Mouse (Mus musculus): ENCODE measurements around the gene Nog.

Nog gene

DNA sequence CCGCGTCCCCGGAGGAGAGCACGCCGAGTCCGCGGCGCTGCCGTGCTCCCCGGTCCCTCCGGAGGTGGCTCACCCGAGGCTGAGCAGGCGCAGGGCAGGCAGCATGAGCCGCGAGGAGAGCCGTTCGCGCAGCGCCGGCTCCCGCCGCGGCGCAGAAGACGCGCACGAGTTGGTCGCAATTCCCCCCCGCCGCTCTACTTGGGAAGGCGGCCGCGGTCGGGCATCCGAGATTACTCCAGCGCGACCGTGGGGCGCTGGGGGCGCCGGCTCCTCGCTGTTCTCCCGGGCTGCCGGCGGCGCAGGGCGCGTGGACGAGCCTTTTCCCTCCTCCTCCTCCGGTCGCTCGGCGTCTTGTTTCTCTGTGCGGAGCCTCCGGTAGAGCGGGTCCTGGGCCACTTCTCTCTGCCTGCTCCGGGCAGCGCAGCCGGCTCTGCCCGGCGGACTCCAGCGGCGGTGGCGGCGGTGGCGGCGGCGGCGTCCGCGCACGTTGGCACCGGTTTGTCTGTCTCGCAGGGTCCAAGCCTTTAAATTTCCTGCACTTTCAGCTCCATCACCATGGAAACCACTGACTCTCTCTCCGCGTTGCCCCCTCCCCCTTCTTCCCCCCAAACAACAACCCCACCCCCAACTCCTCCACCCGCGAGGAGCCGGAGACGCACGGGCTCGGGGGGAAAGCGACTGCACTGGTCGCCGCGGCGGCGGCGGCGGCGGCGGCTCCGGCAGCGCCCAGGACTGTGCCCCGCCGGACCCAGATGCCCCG is at the start of gene Nog:
Gene Nog, minus strand, starts transcription at position 277 of the 760 bp plus-strand sequence.
- peak; percentile 13 for DNase-seq (ENCODE audit: low read depth, low spot score)

DNA sequence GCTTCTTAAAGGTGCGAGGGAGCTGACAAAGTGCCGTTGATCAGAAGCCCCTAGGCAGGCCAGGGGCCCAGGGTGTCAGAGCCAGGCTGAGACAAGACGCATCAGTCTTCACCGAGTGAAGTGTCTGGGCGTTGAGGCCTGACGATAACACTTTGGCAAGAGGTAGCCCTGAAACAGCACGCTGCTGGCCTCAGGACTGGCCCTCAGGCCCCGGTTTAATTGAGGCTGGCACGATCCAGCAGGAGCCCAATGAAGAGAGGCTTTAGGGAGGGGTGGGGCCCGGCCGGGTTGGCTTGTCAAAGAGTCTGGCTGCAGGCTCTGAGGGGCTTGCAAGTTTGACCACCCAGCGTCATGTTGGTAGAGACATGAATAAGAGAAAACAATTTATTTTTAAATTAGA is 38.1 kb upstream of the Nog start:
- DNase-seq (ENCODE audit: low read depth, low spot score): no peak

DNA sequence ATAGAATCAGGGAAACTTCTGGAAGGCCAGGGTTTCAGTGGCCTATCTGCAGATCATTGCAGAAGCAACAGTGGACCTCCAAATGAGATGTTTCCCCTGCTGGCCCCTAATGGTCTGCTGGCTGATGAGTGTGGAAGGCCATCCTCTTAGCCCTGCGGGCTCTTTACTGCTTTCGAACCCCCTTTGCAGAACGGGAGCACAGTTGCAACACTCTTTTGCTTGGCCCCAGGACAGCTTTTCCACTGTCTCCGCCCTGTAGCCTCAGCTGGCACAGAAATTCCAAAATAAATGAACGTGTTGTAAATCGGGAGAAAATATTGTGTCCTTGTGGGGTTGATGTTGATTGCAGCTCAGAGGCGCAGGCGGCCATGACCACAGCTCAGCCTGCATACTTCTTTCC is 37.7 kb upstream of the Nog start:
- DNase-seq (ENCODE audit: low read depth, low spot score): no peak

DNA sequence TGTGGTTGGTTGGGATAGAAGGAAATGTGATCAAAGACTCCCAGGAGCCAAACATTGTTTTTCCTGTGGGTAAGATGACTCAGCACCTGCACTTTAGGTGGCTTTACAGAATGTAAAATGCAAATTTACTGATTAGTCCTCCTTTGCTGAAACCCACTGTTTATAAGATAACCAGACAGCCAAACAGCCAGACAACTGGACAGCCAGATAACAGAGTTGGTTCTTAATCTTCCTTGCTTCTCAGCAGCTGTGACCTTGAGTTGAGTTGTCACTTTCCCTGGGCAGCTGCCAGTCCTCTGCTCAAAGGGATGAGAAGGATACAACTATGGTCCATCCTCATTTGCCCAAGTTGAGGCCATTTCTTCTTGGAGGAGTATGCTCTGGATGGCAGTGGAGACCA is 35.8 kb upstream of the Nog start:
- DNase-seq (ENCODE audit: low read depth, low spot score): no peak

DNA sequence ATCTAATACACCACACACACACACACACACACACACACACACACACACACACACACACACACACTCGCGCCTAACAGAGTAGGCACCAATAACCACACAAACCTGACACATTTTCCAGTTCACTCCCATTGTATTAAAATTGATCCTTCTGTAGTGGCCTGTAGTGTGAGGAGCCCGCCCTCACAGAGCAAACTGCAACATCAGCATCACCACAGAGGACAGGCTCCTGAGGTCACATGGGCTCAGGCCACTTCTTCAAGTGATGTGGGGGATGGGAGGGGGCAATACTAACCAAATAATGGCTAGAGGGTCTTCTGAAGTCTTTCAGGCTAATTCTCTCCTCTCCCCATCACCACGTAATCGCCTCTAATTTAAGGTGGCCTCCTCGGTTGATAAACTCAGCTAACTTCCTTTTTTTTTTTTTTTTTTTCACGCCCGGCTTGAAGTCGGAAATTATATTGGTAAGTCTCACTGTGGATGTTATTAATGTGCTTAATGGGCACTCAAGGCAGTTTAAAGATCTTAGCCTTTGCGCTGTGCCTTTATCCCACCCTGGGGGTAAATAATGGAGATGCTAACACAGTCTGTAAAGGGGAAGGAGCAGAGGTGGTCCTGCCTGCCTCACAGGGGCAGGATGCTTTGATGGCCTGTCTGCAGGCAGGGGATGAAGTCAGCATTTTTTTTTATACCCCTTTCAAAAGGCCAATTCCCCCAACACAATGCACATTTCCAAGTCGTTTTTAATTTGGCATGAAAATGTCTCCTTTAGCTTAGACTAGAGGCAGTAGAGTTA is 25.2 kb upstream of the Nog start:
- no peak for DNase-seq (ENCODE audit: low read depth, low spot score)

DNA sequence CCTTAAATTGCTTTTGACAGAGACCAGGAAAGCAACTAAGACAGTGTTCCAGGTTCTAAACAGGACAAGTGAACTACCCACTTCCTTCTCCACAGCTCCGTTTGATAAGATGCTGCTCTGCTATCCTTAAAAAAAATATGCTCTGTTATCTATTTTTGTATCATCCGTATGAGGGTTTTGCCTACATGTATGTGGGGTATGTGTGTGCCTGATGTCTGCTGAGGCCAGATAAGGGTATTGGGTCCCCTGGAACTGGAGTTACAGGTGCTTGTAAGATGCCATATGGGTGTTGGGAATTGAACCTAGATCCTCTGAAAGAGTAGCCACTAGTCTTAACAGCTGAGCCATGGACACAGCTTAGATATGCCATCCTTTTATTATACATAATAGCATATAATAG is 19.6 kb upstream of the Nog start:
- DNase-seq (ENCODE audit: low read depth, low spot score): no peak

DNA sequence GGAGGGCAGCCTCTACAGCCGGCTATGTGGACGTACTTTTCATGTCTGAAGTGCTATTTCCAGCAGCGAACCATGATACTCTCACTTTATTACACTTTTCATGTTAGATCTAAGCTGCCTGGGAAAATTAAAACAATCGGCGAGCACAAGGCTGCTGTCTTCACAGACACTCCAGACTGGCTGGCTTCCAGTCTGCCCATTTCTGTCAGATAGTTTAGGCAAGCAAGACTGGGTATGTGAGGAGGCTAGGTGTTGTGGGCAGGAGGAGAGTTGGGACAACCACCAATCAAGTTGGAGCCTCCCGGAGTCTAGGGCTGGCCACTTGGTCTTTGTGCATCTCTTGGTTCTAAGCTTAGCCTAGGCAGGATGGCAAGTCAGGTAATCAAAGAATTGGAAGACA is 17.5 kb upstream of the Nog start:
- no peak for DNase-seq (ENCODE audit: low read depth, low spot score)

DNA sequence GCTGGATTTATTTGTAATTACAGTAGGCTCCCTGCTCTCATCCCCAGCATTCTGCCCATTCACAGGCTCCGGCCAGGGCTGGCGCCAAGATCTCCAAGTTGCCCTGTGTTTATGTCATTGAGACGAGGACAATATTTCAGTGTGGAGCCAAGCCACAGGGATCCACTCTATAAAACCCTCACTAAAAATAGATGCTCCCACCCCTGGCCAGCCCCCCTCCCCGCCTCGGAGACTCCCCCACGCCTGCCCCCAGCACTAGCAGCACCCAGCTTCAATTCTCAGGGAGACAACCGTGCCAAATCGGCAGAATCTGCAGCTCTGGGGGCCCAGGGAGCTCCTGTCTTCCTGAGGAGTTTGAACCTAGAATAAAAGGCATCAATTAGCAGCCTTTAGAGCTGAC is 16.2 kb upstream of the Nog start:
- no peak for DNase-seq (ENCODE audit: low read depth, low spot score)

DNA sequence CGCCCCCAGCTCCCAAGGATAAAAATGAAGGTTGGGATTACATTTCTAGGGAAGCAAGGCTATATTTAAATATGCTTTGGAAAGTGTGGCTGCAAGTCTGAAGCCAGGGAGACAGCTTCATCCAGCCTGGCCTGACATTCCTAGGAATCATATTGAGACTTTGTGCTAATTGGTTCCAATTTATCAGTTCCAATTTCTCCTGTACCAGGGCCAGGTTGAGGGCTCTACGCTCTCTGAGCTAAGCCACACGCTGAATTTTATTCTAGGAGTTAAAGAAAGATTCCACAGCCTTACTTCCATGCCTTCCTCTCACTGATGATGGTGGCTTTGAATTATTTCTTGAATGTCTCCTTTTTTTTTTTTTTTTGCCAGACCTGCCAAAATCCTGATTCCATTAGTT is 15.6 kb upstream of the Nog start:
- no peak for DNase-seq (ENCODE audit: low read depth, low spot score)

DNA sequence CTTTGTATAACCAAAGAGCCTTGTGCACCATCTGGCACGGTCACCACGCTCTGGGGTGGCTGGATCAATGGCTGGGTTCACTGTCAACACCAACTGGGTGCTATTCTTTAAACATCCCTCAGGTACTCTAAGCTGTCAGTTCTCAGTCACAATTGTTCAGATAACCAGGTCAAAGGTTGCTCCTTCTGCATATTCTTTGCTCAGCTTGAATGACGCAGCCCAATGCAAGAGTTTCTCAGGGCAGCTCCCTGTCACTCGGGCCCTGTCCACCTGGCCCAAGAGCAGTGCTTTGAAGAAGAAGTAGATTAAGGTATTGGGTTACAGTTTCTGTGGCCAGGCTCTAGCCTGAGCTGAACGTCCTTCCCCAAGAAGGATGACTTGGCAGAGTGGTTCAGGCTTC is 12.2 kb upstream of the Nog start:
- no peak for DNase-seq (ENCODE audit: low read depth, low spot score)

DNA sequence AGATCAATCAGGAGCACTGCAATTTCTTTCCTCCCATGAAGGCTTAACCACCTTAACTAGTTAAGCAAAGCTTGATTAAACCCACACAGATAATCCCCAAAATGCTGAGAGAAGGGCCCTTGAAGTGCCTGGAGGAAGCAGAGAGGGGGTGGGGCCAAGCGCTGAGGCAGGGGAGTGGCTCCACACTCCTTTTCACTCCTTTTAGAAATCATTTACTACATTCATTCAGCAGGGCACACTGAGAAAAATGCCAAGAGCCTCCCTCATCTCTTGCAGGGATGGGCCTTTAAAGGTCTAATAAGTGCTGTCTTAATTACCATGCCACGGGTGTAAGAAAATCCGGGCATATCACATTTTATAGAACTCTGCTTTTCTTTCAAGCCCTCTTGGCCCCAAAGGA is 10.2 kb upstream of the Nog start:
- DNase-seq (ENCODE audit: low read depth, low spot score): no peak

DNA sequence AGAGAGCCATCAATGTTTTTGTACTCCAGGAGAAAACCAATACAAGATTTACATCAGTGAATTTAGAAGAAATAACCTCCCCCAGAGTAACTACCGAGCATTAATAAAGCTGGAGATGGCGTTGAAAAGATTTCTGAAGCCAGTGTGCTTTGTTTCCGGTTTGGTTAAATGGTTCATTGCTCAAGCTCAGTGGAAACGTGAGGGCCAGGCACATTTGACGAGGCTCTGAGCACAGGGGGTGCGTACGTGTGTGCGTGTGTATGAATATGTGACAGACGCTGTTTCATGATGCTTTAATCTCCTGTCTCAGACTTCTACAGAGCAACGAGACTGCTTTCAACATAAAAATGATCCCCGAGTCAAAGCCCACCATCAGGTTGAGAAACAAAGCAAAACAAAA is 8.1 kb upstream of the Nog start:
- no peak for DNase-seq (ENCODE audit: low read depth, low spot score)

DNA sequence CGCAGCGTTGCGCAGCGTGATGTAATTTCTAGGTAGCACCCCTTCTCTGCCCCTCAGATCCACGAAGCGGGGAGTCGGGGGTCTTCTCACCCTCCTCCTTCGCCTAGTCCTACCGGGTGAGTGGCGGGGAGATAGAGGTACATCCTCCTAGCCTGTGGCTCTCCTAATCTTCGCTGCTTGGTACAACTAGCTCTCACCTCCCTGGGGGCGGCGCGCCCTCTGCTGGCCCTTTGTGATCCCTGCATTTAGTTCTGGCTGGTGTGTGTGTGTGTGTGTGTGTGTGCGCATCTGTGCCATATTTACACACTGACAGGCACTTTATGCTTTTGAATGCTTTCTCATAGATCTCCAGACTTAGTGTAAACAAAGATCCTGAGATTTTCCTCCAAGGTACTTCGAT is 1.3 kb upstream of the Nog start:
- DNase-seq (ENCODE audit: low read depth, low spot score): peak; percentile 86

DNA sequence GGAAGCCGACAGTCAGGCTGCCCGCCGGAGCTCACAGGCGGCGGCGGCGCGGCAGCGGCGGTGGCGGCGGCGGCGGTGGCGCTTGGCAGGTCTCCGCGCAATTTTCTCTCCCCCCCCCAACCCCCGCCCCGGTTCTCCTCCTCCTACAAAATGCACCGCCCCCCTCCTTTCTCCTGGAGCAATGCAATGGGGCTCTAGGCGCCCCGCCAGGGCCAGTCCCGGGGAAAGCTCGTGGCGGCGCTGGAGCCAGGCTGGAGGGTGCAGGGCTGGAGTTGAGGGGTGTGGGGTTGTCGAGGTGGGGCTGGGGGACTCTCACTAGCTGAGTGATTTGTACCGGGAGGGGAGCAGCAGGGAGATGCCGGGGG is 666 bp upstream of the Nog start:
- DNase-seq (ENCODE audit: low read depth, low spot score): peak; percentile 9

DNA sequence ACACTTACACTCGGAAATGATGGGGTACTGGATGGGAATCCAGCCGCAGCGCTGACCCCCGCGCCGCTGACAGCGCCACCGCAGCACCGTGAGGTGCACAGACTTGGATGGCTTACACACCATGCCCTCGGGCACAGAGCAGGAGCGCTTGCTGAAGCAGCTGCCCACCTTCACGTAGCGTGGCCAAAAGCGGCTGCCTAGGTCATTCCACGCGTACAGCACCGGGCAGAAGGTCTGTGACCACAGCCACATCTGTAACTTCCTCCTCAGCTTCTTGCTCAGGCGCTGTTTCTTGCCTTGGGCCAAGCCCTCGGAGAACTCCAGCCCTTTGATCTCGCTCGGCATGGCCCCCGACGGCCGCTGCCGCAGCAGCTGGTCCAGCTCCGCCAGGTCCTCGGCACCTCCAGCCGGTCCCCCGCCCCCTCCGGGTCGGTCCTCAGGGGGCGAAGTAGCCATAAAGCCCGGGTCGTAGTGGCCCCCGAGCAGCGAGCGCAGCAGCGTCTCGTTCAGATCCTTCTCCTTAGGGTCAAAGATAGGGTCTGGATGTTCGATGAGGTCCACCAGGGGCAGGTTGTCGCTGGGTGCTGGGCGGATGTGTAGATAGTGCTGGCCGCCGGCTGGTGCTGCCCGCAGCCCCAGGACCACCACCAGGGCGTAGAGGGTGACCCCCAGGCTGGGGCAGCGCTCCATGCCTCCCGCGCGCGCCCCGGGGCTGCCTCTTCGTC is 639 bp downstream of the Nog start:
- peak; percentile 5 for DNase-seq (ENCODE audit: low read depth, low spot score)

DNA sequence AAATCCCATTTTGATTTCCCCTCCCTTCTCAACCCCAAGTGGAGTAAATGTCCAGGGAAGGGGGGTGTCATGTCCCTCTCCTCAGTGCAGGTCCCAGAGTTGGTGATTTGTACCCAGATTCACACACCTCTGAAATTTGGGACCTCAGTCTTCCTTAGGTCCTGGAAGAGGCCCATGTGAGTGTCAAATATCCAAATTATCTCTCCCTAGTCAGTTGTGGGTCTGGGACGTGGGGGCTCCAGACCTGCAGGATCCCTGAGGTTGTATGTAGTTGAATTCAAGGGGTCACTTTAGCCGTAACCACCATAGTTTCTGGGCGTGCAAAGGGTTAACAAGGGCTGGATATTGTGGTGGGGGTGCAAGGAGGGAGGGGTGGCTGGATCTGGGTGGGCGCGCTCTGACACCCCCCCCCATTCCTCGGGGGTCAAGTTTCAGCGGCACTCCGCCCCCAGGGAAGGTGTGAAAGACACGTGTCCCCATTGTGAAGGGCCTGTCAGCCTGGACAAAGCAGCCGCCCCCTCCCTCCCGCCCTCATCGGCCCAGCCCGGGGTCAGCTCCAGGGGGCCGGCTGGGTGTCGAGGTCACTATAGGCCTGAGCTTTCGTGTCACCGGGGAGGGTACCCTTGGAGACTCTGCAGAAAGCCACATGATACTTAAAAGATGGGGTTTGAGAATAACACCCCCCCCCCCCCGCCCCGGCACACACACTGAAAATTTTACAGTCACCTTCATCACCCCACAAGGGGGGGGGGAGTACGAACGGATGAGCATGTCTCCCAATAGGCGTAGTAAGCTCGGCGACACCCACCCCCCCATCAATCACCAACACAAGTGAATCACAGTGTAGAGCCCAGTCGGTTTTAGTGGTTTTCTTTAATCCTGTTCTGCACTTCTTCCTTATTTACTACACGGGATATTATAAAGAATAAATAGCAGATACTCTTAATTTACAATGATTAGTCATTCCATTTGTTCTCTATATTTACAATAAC is 2.1 kb downstream of the Nog start:
- no peak for DNase-seq (ENCODE audit: low read depth, low spot score)

DNA sequence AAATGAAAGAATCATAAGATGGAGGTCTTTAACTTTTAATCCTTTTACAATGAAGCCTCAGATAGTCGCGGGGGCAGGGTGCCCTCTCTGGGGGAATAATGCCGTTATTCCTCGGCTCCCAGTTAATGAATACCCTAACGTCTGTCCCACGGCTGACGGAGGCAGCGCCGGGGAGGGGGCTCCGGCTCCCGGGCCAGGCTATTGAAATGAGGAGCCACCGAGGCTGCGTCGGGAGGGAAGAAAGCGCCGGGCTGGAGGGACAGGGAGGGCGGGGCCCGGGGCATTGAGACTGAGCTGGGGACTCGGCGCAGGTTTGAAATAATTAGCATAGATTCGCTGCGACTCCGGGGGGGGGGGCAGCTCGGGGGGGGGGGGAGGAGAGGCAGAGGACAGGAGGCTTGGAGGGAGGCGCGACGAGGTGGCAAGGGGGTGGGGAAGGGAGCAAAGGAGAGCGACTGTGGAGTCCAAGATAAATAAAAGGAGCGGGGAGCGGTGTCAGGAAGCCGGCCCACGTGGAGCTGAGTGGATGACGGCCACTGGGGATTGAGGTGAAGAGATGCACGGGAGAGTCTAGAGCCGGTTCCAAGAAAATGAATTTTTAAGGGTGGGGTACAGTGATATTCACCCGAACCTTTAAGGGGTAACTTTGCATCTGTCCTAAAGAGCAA is 2.9 kb downstream of the Nog start:
- no peak for DNase-seq (ENCODE audit: low read depth, low spot score)

DNA sequence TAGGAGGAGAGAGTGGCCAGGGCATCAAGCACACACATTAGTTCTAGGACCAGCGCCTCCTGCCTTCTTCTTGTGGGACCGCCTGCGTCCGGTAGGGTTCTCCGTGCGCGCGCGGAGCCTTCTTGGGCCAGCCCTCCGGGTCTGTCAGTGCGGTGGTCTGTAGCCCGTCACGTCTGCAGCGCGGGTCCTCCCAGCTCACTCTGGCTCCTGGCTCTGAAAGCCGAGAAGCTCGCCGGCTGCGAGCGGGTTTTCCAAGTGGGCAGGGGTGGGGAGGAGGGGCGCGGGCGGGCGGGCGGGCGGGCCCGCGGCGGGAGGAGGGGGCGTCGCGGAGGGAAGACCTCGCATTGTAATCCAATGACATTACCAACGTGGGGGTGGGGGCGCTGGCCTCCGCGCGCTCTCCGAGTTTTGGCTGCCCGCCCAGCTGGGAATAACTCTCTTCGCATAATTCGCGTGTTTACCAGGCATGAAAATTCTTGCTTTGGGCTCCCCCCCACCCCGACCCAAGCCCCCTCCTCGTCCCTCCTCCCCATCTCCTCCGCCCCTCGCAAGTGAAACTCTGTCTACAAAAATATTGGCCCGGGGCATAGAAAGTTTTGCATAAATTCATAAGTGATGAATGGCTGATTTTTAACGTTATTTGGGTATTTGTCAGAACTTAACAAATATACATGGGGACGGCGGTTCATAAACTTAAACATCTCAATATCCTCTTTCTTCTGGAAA is 3.7 kb downstream of the Nog start:
- peak; percentile 7 for DNase-seq (ENCODE audit: low read depth, low spot score)

DNA sequence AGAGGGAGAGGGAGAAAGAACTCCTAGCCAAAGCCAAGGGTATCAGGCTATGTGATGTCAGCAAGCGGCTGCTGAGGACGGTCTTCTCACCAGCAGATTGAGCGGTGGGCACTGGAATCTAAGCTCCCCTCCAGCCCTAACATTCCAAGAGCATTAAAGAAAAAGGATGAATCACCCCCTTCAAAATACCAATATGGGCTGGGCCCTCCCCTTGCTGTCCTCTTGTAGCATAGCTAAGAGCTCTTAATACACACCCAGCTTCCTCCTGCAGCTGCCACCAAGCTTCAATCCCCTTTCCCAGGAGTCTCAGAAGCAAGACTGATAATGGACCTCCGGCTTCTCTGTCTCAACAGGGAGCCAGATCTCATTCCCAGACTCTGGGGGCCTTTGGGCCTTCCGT is 4.6 kb downstream of the Nog start:
- DNase-seq (ENCODE audit: low read depth, low spot score): no peak

DNA sequence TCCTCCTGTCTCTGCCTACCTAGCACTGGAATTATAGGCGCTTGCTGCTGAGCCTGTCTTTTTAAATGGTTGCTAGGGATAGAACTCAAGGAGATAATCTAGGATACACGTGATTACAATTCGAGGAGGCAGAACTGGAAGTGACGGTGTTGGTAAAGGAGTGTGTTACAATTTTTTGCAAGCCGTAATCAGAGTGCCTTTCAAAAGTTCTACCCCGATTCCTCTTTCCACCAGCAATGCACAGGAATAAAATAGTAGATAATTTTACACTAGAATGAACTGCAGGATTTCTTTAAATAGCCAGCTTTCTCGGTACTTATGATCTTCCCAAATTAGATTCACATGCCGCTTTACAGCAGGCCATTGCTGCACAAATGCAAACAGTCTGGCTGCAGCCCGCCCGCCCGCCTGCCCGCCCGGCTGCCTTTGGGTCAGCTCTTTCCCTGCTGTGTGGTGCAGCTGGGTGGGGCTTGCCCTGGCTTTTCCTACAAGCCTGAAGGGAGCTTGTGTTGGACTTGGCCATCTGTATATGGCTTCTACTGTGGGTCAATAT is 32.2 kb downstream of the Nog start:
- DNase-seq (ENCODE audit: low read depth, low spot score): no peak

Measured in CD4-positive, CD25-positive, alpha-beta regulatory T cell, adult 2 months (primary cell).